Mouse (Mus musculus) cerebellum, adult 9-10 months (tissue): ENCODE measurements around the gene Cyp4f16.
"Not testable (repeated sequence)": the region's sequence is repeated elsewhere in the genome, so short reads cannot be mapped to it uniquely, and the experiment has no call there.

ENCODE experiments used
- DNase-seq: peaks from one replicate; pipeline ENCODE4 v3.0.0; 2022

Cyp4f16 gene

GRCm38 (mm10) chr17:32536051-32536866 lies at the start of gene Cyp4f16:
Gene Cyp4f16 (plus strand): TSS chr17:32536558.
- peak; percentile 90 for DNase-seq

GRCm38 (mm10) chr17:32492349-32492980 lies 43.9 kb upstream of the Cyp4f16 start:
- no peak for DNase-seq

GRCm38 (mm10) chr17:32494601-32495000 lies 41.8 kb upstream of the Cyp4f16 start:
- peak; percentile 81 for DNase-seq

- not testable (repeated sequence) for DNase-seq
Measured at GRCm38 (mm10) chr17:32500511-32500910, 35.8 kb upstream of the Cyp4f16 start.

- DNase-seq: no peak
Measured at GRCm38 (mm10) chr17:32501051-32501450, 35.3 kb upstream of the Cyp4f16 start.

GRCm38 (mm10) chr17:32503111-32503510 lies 33.2 kb upstream of the Cyp4f16 start:
- DNase-seq: no peak

- peak; percentile 18 for DNase-seq
Measured at GRCm38 (mm10) chr17:32505851-32506728, 30.3 kb upstream of the Cyp4f16 start, which contains the start of gene Cyp4f17. Gene Cyp4f17 (plus strand): TSS chr17:32506050.

GRCm38 (mm10) chr17:32506729-32507245 lies 29.6 kb upstream of the Cyp4f16 start:
- no peak for DNase-seq

GRCm38 (mm10) chr17:32516126-32516525 lies 20.2 kb upstream of the Cyp4f16 start:
- no peak for DNase-seq

GRCm38 (mm10) chr17:32521981-32522380 lies 14.4 kb upstream of the Cyp4f16 start:
- DNase-seq: no peak

- DNase-seq: no peak
Measured at GRCm38 (mm10) chr17:32522386-32522785, 14.0 kb upstream of the Cyp4f16 start.

- no peak for DNase-seq
Measured at GRCm38 (mm10) chr17:32522816-32523215, 13.5 kb upstream of the Cyp4f16 start.

- DNase-seq: no peak
Measured at GRCm38 (mm10) chr17:32523895-32524294, 12.5 kb upstream of the Cyp4f16 start.

- DNase-seq: not testable (repeated sequence)
Measured at GRCm38 (mm10) chr17:32526341-32526740, 10.0 kb upstream of the Cyp4f16 start.

- DNase-seq: no peak
Measured at GRCm38 (mm10) chr17:32527748-32528147, 8.6 kb upstream of the Cyp4f16 start.

- peak; percentile 98 for DNase-seq
Measured at GRCm38 (mm10) chr17:32528408-32529337, 7.7 kb upstream of the Cyp4f16 start.

GRCm38 (mm10) chr17:32532356-32532755 lies 4.0 kb upstream of the Cyp4f16 start:
- DNase-seq: not testable (repeated sequence)

- DNase-seq: no peak
Measured at GRCm38 (mm10) chr17:32534068-32534467, 2.3 kb upstream of the Cyp4f16 start.

GRCm38 (mm10) chr17:32536867-32537250 lies 501 bp downstream of the Cyp4f16 start:
- peak; percentile 45 for DNase-seq

- DNase-seq: not testable (repeated sequence)
Measured at GRCm38 (mm10) chr17:32544792-32545191, 8.4 kb downstream of the Cyp4f16 start.

GRCm38 (mm10) chr17:32550377-32550776 lies 14.0 kb downstream of the Cyp4f16 start:
- DNase-seq: not testable (repeated sequence)
